Mouse (Mus musculus) hindbrain, embryonic 15.5 days (tissue): ENCODE measurements around the gene Psg23. TPM values are rescaled to one million over a fixed set of nuclear protein-coding genes. Genes with fewer than 3 reads are reported as not detected.
"Not testable (repeated sequence)": the region's sequence is repeated elsewhere in the genome, so short reads cannot be mapped to it uniquely, and the experiment has no call there.

Source experiments
- ATAC-seq: fragments of 200-750 bp; cut with Nextera tagmentation; 2 replicates; pipeline ENCODE4 v1.8.0; 2017; ENCODE audit warnings: low read depth, moderate number of reproducible peaks, moderate TSS enrichment; ENCODE audit not compliant: low FRiP score
- H3K27ac ChIP-seq: fragments of 300-500 bp; sonication (generic); replicated peaks from 2 replicates; pipeline ENCODE4 v1.5.1; 2015; ENCODE audit warnings: mild to moderate bottlenecking, inconsistent platforms
- H3K27me3 ChIP-seq: fragments of 300-500 bp; sonication (generic); 2 replicates; pipeline ENCODE4 v1.6.1; 2015; ENCODE audit warnings: control low read depth, inconsistent platforms
- H3K36me3 ChIP-seq: fragments of 300-500 bp; sonication (generic); 2 replicates; pipeline ENCODE4 v1.6.1; 2015; ENCODE audit warnings: control low read depth, inconsistent platforms
- H3K4me1 ChIP-seq: fragments of 300-500 bp; sonication (generic); replicated peaks from 2 replicates; pipeline ENCODE4 v1.6.1; 2015; ENCODE audit warnings: control low read depth, inconsistent platforms
- H3K4me2 ChIP-seq: fragments of 300-500 bp; sonication (generic); 2 replicates; pipeline ENCODE4 v1.6.1; 2015; ENCODE audit warnings: moderate library complexity, mild to moderate bottlenecking, inconsistent platforms
- H3K4me3 ChIP-seq: fragments of 300-500 bp; sonication (generic); 2 replicates; pipeline ENCODE4 v1.5.1; 2015; ENCODE audit warnings: mild to moderate bottlenecking, inconsistent platforms
- H3K9ac ChIP-seq: fragments of 300-500 bp; sonication (generic); 2 replicates; pipeline ENCODE4 v1.6.1; 2015; ENCODE audit warnings: inconsistent platforms
- H3K9me3 ChIP-seq: fragments of 300-500 bp; sonication (generic); 2 replicates; pipeline ENCODE4 v1.6.1; 2016; ENCODE audit warnings: control low read depth, inconsistent platforms
- WGBS: fragments of 180-500 bp; shearing (Covaris S2); methylation state at CpG from one replicate; pipeline ENCODE4 v1.1.7; 2015; 5-methylcytosine and 5-hydroxymethylcytosine counted together
- polyA plus RNA-seq: library from polyadenylated mRNA; unstranded; fragments of >200 nt; fragmentation: Nextera tagmentation; extraction: Ambion mirVana; gene quantifications from 2 replicates; pipeline ENCODE4 v1.2.1, GENCODE M21; 2015

Gene Psg23
- polyA plus RNA-seq: not detected in 2 replicates

GRCm38 (mm10) chr7:18616401-18616800 lies at the start of gene Psg23:
Gene Psg23, minus strand, starts transcription at chr7:18616501.
- not testable (repeated sequence) for H3K9ac ChIP-seq, ATAC-seq, H3K9me3 ChIP-seq, H3K4me1 ChIP-seq, H3K4me2 ChIP-seq, H3K4me3 ChIP-seq, H3K27me3 ChIP-seq, H3K27ac ChIP-seq, H3K36me3 ChIP-seq
- WGBS: 70% methylated on average over 1 of the region's 2 CpGs

GRCm38 (mm10) chr7:18656625-18657024 lies 40.3 kb upstream of the Psg23 start, which contains the start of gene Psg21:
Gene Psg21, minus strand, starts transcription at chr7:18656725.
- not testable (repeated sequence) for H3K9me3 ChIP-seq, H3K27ac ChIP-seq, H3K9ac ChIP-seq, H3K4me2 ChIP-seq, H3K4me1 ChIP-seq, H3K27me3 ChIP-seq, H3K4me3 ChIP-seq, H3K36me3 ChIP-seq, ATAC-seq
- 55% methylated on average over 1 of the region's 2 CpGs for WGBS

- not testable (repeated sequence) for ATAC-seq, H3K9ac ChIP-seq, H3K9me3 ChIP-seq, H3K4me2 ChIP-seq, H3K27me3 ChIP-seq, H3K4me1 ChIP-seq, H3K4me3 ChIP-seq, H3K27ac ChIP-seq, H3K36me3 ChIP-seq
- 82% methylated on average over 8 of the region's 8 CpGs for WGBS
These were observed 10.6 kb upstream of the Psg23 start for GRCm38 (mm10) chr7:18626921-18627320.

DNA sequence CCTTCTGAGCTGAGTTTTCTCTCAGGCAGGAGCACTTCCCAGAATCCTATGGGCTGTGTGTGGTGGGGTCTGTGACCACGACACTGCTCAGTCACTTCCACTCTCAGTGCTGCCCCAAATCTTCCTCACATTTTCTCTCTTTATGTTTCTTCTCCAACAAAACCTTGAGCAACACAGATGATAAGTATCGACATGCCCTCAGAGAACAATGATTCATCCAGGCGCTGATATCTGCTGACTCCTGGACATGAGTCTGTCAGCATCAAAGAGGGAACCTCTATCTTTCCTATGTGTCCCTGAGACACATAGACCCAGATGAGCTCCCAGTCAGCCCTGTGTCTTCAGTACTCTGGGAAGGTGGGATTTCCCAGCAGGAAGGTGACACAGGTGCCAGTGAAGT lies 49.1 kb downstream of the Psg23 start, which contains the start of gene Psg27:
TSS of gene Psg27 (minus strand) at position 101 of the 400 bp plus-strand sequence.
- no peaks in the 10 kb centered on the region for H3K27me3 ChIP-seq
- H3K9ac ChIP-seq: no peak within 1 kb of the TSS
- no peaks in the 10 kb centered on the region for H3K4me1 ChIP-seq
- H3K4me3 ChIP-seq: no peak within 1 kb of the TSS
- WGBS: 86% methylated on average over 3 of the region's 3 CpGs
- no peak within 1 kb of the TSS for H3K27ac ChIP-seq
- H3K9me3 ChIP-seq: no peaks in the 10 kb centered on the region
- H3K36me3 ChIP-seq: no peaks in the 10 kb centered on the region
- no peak within 1 kb of the TSS for H3K4me2 ChIP-seq
- no peak for ATAC-seq

- Histone ChIP-seq H3K4me2 (no peak overlapping the region), H3K36me3 (no peaks in the 10 kb centered on the region), H3K9ac (no peak overlapping the region), H3K4me3 (no peak overlapping the region), H3K9me3 (no peaks in the 10 kb centered on the region), H3K27me3 (no peaks in the 10 kb centered on the region), H3K4me1 (no peaks in the 10 kb centered on the region), H3K27ac (no peak overlapping the region)
- ATAC-seq: no peak
These were observed 56.5 kb downstream of the Psg23 start for GRCm38 (mm10) chr7:18559850-18560249.

Other genes starting within 250 kb of the Psg23 start
- not detected in 2 replicates for gene Psg28, start 184.5 kb downstream of the Psg23 start, polyA plus RNA-seq
- gene Psg26, start 132.3 kb downstream of the Psg23 start, polyA plus RNA-seq: not detected in 2 replicates
- not detected in 2 replicates for gene Psg25, start 84.2 kb downstream of the Psg23 start, polyA plus RNA-seq
- not detected in 2 replicates for gene Psg27, start 49.2 kb downstream of the Psg23 start, polyA plus RNA-seq
- not detected in 2 replicates for gene Psg21, start 40.2 kb upstream of the Psg23 start, polyA plus RNA-seq
- 0.08 TPM in 1 of 2 replicates, not detected in the other for gene Psg20, start 69.7 kb upstream of the Psg23 start, polyA plus RNA-seq
- gene Psg22, start 101.6 kb upstream of the Psg23 start, polyA plus RNA-seq: not detected in 2 replicates
- gene Psg19, start 182.0 kb upstream of the Psg23 start, polyA plus RNA-seq: not detected in 2 replicates
- gene Psg17, start 205.1 kb upstream of the Psg23 start, polyA plus RNA-seq: 0.06 TPM in 1 of 2 replicates, not detected in the other
- gene Mill2, start 223.5 kb upstream of the Psg23 start, polyA plus RNA-seq: 0.44 and 1.3 TPM in 2 replicates